26 mouse cellular contexts compared by ENCODE assay signal in genomic region chr1:55822599-55822998, GRCm38 (mm10).
"Had no signal": no experiment of that assay in that cellular context is flagged by ENCODE, and none has a peak within 500 bp of the region (broad histone marks: within the 10 kb centered on the region; RNA-seq: fewer than 3 reads in every experiment).

No protein-coding gene starts in this region.

- H3K36me3 ChIP-seq: heart, embryonic 13.5 days; heart, embryonic 15.5 days; hindbrain, embryonic 13.5 days; hindbrain, embryonic 15.5 days; intestine, embryonic 15.5 days; limb, embryonic 10.5 days; limb, embryonic 12.5 days; liver, embryonic 13.5 days had no signal

- H3K4me2 ChIP-seq: heart, embryonic 11.5 days; heart, embryonic 13.5 days; heart, embryonic 15.5 days; hindbrain, embryonic 13.5 days; hindbrain, embryonic 15.5 days; intestine, embryonic 15.5 days; limb, embryonic 12.5 days; liver, embryonic 11.5 days; liver, embryonic 13.5 days had no signal

- H3K9me3 ChIP-seq: heart, embryonic 13.5 days; heart, embryonic 15.5 days; hindbrain, embryonic 13.5 days; hindbrain, embryonic 15.5 days; intestine, embryonic 15.5 days; limb, embryonic 10.5 days; limb, embryonic 12.5 days; liver, embryonic 13.5 days had no signal

- ATAC-seq: inflammation-experienced regulatory T-cells, adult 6 months; intestine, embryonic 15.5 days had no signal

- H3K27ac ChIP-seq: gastrocnemius, adult 2 months; heart, embryonic 13.5 days; heart, embryonic 15.5 days; hindbrain, embryonic 13.5 days; hindbrain, embryonic 15.5 days; intestine, embryonic 15.5 days; layer of hippocampus, adult 2 months; left cerebral cortex, adult 2 months; limb, embryonic 10.5 days; limb, embryonic 12.5 days; liver, embryonic 13.5 days had no signal

- H3K4me1 ChIP-seq: heart, embryonic 13.5 days; heart, embryonic 15.5 days; hindbrain, embryonic 13.5 days; hindbrain, embryonic 15.5 days; intestine, embryonic 15.5 days; liver, embryonic 13.5 days had no signal

- DNase-seq: gastrocnemius, adult 2 months; gastrocnemius, postnatal 10 days; gastrocnemius, postnatal 25 days; heart, adult 18-20 months; heart, postnatal 14 days; heart, postnatal 36 days; kidney, adult 11 months; kidney, adult 2 months; kidney, adult 9 months; kidney, postnatal 10 days; kidney, postnatal 25 days; kidney, postnatal 4 days; liver; liver, embryonic 13.5 days had no signal

- H3K4me3 ChIP-seq: gastrocnemius, adult 2 months; heart, embryonic 13.5 days; heart, embryonic 15.5 days; hindbrain, embryonic 13.5 days; hindbrain, embryonic 15.5 days; intestine, embryonic 15.5 days; layer of hippocampus, adult 2 months; left cerebral cortex, adult 2 months; limb, embryonic 10.5 days; limb, embryonic 12.5 days; liver, embryonic 13.5 days had no signal

- H3K27me3 ChIP-seq: heart, embryonic 13.5 days; heart, embryonic 15.5 days; hindbrain, embryonic 13.5 days; hindbrain, embryonic 15.5 days; intestine, embryonic 15.5 days; liver, embryonic 13.5 days had no signal

- H3K9ac ChIP-seq: heart, embryonic 13.5 days; heart, embryonic 15.5 days; hindbrain, embryonic 13.5 days; hindbrain, embryonic 15.5 days; intestine, embryonic 15.5 days; limb, embryonic 12.5 days; liver, embryonic 13.5 days had no signal
